Mouse (Mus musculus) limb, embryonic 10.5 days (tissue): ENCODE measurements around the gene Cfl1. TPM values are rescaled to one million over a fixed set of nuclear protein-coding genes. Genes with fewer than 3 reads are reported as not detected.

Experiments used
- DNase-seq: peaks from one replicate; pipeline ENCODE4 v3.0.0-alpha.2; 2017; ENCODE audit warnings: low spot score
- H3K27ac ChIP-seq: fragments of 300-500 bp; sonication (generic); 2 replicates; pipeline ENCODE4 v1.5.1; 2016; ENCODE audit warnings: mild to moderate bottlenecking
- H3K27me3 ChIP-seq: fragments of 300-500 bp; sonication (generic); 2 replicates; pipeline ENCODE4 v1.6.1; 2016; ENCODE audit warnings: low read depth, mild to moderate bottlenecking; ENCODE audit not compliant: poor library complexity, severe bottlenecking
- H3K36me3 ChIP-seq: fragments of 300-500 bp; sonication (generic); 2 replicates; pipeline ENCODE4 v1.6.1; 2016; ENCODE audit warnings: mild to moderate bottlenecking, moderate library complexity
- H3K4me1 ChIP-seq: fragments of 300-500 bp; sonication (generic); 2 replicates; pipeline ENCODE4 v1.6.1; 2016
- H3K4me3 ChIP-seq: fragments of 300-500 bp; sonication (generic); 2 replicates; pipeline ENCODE4 v1.5.1; 2016; ENCODE audit warnings: mild to moderate bottlenecking, moderate library complexity
- H3K9me3 ChIP-seq: fragments of 300-500 bp; sonication (generic); replicated peaks from 2 replicates; pipeline ENCODE4 v1.6.1; 2016; ENCODE audit warnings: mild to moderate bottlenecking
- WGBS: fragments of 180-500 bp; shearing (Covaris S2); methylation state at CpG from one replicate; pipeline ENCODE4 v1.1.7; 2016; 5-methylcytosine and 5-hydroxymethylcytosine counted together
- polyA plus RNA-seq: library from polyadenylated mRNA; unstranded; fragments of >200 nt; fragmentation: Nextera tagmentation; extraction: Ambion mirVana; gene quantifications from 2 replicates; pipeline ENCODE4 v1.2.1, GENCODE M21; 2016

Cfl1 gene
- polyA plus RNA-seq, 1 experiment from 2014 or later = 3,106 TPM

DNA sequence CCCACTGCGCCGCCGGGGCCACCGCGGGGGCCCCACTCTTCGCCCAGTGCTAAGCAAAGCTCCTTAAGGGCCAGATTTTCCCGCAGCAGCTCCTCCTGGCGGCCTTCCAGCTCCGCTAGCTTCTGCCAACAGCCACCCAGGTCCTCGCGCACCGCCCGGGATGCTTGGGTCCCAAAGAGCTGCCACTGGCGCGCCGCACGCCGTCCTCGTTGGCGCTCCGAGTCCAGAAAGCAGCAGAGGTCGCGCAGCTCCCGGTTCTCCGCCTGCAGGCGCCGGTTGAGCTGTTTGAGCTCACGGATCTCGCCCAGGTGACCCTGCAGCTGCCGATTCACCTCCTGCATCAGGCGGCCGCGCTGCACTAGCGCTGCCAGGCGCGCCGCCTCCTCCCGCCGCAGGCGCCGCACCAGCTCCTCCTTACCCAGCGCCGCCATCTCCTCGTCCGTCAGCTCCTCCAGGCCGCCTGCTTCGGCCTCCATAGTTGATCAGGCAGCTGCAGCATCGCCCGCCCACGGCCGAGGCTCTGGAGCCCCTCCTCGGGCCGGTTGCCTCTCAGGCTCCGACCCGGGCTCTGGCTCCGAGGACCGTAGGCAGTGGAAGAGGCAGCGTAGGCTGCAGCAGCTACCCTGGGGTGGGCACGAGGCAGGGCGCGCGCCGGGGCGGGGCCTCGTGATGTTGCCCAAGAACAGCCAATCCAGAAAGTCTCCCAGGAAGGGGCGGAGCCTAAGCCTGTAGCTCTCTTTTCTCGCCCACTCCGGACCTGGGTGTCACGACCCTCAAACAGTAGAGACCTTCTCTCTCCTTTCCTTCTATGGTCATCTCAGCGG is 33.1 kb upstream of the Cfl1 start:
- DNase-seq = peak; percentile 95
- under 1% methylated on average over 70 of the region's 70 CpGs for WGBS
- Histone ChIP-seq H3K9me3 (no peaks in the 10 kb centered on the region), H3K27me3 (peaks cover 11% of the 10 kb centered on the region), H3K4me1 (peaks cover 52% of the 10 kb centered on the region), H3K36me3 (peaks cover 37% of the 10 kb centered on the region), H3K27ac (peak overlapping the region; percentile 95), H3K4me3 (peak overlapping the region; percentile 79)

DNA sequence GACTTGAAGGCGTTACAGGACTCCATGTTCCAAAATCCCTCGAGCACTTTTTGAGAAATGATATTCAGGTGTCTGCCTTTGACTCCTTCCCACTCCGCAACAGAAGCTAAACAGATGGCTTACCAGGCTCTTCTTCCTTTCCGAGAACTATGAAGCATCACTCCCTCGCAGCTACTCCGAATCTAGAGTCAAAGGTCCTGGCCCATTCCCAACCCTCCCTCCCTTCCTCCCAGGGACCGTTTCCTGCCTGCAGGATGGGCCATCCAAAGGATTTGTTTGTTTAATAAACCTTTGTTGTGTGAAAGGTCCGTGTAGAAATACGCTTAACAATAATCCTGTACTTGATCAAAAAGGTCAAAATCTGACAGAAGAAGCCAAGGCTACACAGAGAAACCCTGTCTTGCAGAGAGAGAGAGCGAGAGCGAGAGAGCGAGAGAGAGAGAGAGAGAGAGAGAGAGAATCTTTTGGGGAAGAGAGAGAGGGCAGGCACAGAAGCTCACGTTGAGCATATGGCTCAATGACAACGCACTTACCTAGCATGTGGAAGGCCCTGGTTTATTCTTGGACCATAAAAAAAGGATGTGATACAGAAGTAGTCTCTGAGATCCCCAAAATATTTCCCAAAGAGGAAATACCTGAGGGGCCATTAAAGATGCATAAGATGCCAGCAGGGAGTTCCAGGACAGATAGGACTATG is 32.4 kb upstream of the Cfl1 start, which contains the start of gene Ccdc85b:
Ccdc85b (minus strand) TSS at position 149 of the 697 bp plus-strand sequence.
- Histone ChIP-seq H3K36me3 (peaks cover 42% of the 10 kb centered on the region), H3K27ac (peak within 1 kb of the TSS; percentile 95), H3K4me1 (peaks cover 52% of the 10 kb centered on the region), H3K4me3 (peak within 1 kb of the TSS; percentile 79), H3K27me3 (peaks cover 11% of the 10 kb centered on the region), H3K9me3 (no peaks in the 10 kb centered on the region)
- no peak for DNase-seq
- 18% methylated on average over 14 of the region's 14 CpGs for WGBS

DNA sequence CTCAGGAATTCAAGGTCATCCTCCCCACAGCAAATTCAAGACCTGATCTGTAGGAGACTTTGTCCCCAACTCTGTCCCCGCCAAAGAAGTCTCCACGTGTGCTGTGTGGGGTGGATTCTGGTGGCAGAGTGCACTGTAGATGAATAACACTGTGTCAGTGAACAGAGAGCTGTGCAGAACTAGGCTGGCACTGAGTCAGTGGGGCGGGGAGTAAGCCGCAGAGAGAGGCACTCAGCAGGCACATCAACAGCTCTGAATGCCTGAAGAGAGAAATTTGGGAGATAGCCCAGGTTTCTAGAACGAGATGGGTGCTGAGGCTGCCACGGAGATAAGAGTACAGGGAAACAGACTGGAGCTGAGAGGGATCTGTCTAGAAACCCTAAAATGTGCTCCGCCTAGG is 31.2 kb upstream of the Cfl1 start:
- peaks cover 56% of the 10 kb centered on the region for H3K4me1 ChIP-seq

DNA sequence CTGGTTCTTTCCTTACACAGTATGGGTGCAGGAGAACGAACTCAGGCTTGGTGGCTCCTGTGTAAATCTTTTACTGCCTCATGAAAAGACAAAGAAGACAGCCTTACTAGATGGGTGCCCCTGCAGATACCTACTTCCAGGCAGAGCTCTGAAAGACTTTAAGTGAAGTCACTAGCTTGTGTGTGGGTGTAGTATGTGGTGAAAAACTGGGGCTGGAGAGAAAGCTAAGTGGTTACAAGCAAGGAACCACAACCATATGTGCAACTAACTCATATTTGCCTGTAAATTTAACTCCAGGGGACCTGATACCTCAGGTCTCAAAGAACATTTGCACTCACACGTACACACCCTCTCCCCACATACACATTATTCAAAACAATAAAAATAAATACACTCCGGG is 30.4 kb upstream of the Cfl1 start:
- Histone ChIP-seq H3K4me3 (peak overlapping the region; percentile 85), H3K4me1 (peaks cover 58% of the 10 kb centered on the region), H3K27ac (peak overlapping the region; percentile 89), H3K9me3 (no peaks in the 10 kb centered on the region), H3K36me3 (peaks cover 44% of the 10 kb centered on the region), H3K27me3 (peaks cover 11% of the 10 kb centered on the region)
- DNase-seq = no peak
- 27% methylated on average over 3 of the region's 3 CpGs for WGBS

More for the DNA sequence above, 31.2 kb upstream of the Cfl1 start:
- WGBS = 72% methylated on average over 7 of the region's 7 CpGs
- Histone ChIP-seq H3K36me3 (peaks cover 44% of the 10 kb centered on the region), H3K4me3 (no peak overlapping the region), H3K27ac (no peak overlapping the region), H3K9me3 (no peaks in the 10 kb centered on the region), H3K27me3 (peaks cover 11% of the 10 kb centered on the region)
- DNase-seq = no peak

DNA sequence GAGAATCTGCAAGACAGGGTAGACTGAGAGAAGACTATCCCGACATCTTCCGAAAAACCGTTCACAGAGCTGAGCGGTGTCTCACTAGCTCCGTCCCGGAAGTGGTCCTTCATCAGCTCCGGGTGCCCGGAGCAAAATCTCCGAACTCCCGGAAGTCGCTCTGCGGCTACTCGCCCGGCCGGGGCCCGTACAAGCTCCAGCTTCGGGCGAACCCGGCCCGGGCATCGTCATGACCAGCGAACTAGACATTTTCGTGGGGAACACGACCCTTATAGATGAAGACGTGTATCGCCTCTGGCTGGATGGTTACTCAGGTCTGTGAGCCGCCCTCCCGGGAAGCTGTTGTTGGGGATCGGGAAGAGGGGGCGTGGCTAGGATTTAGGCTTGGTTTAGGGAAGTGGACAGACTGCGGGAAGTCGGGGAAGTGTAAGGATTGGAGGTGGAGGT is 29.8 kb upstream of the Cfl1 start, which contains the start of gene Fibp:
Fibp (plus strand) TSS at position 151 of the 447 bp plus-strand sequence.
- H3K9me3 ChIP-seq = no peaks in the 10 kb centered on the region
- DNase-seq = peak; percentile 97
- peak within 1 kb of the TSS; percentile 85 for H3K4me3 ChIP-seq
- peaks cover 11% of the 10 kb centered on the region for H3K27me3 ChIP-seq
- peaks cover 44% of the 10 kb centered on the region for H3K36me3 ChIP-seq
- peak within 1 kb of the TSS; percentile 89 for H3K27ac ChIP-seq
- H3K4me1 ChIP-seq = peaks cover 53% of the 10 kb centered on the region
- under 1% methylated on average over 32 of the region's 32 CpGs for WGBS

DNA sequence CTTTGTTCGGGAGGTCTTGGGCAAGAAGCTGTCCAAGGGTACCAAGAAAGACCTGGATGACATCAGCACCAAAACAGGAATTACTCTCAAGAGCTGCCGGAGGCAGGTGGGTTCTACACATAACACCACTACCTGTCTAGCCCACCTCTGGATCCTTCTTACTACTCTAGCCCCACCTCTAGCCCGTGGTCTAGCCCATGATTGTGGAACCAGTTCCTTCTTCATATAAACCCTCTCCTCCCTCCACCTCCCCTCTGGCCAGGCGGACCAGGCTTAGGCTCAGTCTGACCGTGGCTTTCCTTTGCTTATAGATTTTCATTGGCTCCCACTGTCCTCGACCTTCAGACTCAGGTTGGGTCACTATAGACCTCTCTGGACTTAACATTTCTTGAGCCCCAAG is 28.8 kb upstream of the Cfl1 start:
- no peak overlapping the region for H3K27ac ChIP-seq
- WGBS = 91% methylated on average over 6 of the region's 6 CpGs
- no peak for DNase-seq
- H3K4me1 ChIP-seq = peaks cover 43% of the 10 kb centered on the region
- H3K27me3 ChIP-seq = peaks cover 11% of the 10 kb centered on the region
- no peaks in the 10 kb centered on the region for H3K9me3 ChIP-seq
- H3K36me3 ChIP-seq = peaks cover 50% of the 10 kb centered on the region
- peak overlapping the region; percentile 85 for H3K4me3 ChIP-seq

DNA sequence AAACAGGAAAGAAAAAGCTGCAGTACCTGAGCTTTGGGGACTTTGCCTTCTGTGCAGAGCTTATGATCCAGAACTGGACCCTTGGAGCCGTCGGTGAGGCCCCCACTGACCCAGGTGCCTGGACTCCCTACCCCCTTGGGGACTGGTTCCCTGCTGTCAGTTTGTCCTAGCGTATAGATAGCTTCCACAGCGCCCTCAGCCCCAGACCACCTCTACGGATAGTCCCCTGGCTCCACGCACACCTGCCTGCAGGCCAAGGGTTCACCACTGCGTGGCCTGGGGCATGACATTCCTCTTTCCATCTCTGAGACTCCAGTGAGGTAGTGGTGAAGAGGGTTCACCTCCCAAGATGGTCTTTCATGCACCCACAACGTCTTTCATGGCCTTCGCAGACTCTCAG is 27.0 kb upstream of the Cfl1 start:
- H3K27ac ChIP-seq = no peak overlapping the region
- H3K36me3 ChIP-seq = peaks cover 68% of the 10 kb centered on the region

DNA sequence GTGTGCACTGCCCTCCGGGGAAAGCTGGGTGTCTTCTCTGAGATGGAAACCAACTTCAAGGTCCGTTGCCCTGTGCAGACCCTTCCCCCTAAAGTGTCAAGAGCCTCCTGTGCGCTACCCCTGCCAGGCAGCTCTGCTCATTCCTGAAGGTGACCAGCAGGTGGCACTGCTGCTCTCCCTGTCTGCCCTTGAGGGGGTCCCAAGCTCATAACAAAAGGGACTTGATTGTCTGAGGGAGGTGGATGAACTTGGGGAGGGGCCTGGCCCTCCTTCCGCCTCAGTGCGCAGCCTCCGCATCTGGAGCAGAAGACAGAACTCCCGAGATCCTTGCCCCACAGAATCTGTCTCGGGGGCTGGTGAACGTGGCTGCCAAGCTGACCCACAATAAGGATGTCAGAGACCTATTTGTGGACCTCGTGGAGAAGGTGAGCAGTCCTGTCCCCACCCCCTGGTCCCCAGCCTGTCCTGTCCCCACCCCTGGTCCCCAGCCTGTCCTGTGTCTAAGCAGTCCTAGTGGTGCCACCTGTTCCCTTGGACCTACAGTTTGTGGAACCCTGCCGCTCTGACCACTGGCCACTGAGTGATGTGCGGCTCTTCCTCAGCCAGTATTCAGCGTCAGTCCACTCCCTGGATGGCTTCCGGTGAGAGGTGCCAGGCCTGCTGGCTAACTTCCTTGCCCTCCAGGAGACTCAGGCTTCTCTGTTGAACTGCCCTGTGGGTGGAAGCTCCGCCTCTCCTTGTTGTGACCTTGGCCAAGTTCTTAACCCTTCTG is 26.3 kb upstream of the Cfl1 start:
- H3K4me1 ChIP-seq = peaks cover 25% of the 10 kb centered on the region
- WGBS = 64% methylated on average over 15 of the region's 15 CpGs
- H3K4me3 ChIP-seq = peak overlapping the region; percentile 35
- peaks cover 5% of the 10 kb centered on the region for H3K27me3 ChIP-seq
- DNase-seq = peak; percentile 84
- H3K36me3 ChIP-seq = peaks cover 70% of the 10 kb centered on the region
- H3K27ac ChIP-seq = peak overlapping the region; percentile 87
- no peaks in the 10 kb centered on the region for H3K9me3 ChIP-seq

More for the DNA sequence above, 27.0 kb upstream of the Cfl1 start:
- WGBS = 89% methylated on average over 9 of the region's 9 CpGs
- Histone ChIP-seq H3K4me3 (peak overlapping the region; percentile 35; the same call in 1 of the 2 replicates), H3K27me3 (peaks cover 11% of the 10 kb centered on the region), H3K4me1 (peaks cover 25% of the 10 kb centered on the region), H3K9me3 (no peaks in the 10 kb centered on the region)
- DNase-seq = no peak

DNA sequence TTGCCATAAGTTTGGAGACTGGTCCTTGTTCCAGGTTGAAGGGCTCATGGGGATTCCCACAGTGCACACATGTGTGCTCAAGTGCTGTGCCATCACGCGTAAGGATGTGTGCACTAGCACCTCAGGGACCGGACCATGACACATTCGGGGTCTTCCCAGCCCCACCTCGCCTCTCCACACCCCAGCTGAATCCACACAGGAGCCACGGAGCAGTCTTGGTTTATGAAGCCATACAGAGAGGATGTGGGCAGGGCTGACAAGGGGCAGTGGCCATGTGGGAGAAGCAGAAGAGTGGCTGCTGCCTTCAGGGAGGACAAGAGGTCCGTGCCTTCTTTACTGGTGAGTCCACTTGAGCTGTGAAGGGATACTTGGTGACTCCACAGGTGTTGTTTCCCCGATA is 25.2 kb upstream of the Cfl1 start:
- Histone ChIP-seq H3K36me3 (peaks cover 70% of the 10 kb centered on the region), H3K9me3 (no peaks in the 10 kb centered on the region)
- 94% methylated on average over 8 of the region's 8 CpGs for WGBS

DNA sequence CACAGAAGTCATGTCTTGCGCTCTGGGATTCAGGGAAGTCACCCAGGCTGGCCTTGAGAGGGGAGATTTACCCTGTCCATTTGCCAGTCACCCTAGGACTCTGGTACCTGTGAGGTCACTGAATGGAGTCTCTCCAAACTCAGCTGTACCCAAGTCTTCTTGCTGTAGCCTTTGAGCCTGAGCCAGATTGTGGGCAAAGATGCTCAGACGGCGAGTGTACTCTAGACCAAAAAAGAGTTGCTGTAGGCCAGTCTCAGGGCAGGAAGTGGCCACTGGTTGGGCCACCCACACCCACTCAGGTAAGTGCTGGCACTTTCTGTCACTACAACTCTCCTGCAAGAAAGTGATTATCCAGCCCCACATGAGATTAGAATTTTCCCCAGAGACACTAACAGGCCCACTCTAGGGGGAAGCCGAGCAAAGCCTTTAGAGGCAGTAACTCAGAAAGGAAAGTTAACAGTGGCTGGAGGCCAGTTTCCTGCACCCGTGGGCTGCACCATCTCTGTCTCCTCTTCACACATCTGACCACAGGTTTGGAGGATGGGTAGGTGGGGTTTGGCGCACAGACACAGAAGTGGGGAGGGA is 23.2 kb upstream of the Cfl1 start:
- DNase-seq = no peak
- no peaks in the 10 kb centered on the region for H3K9me3 ChIP-seq
- no peak overlapping the region for H3K27ac ChIP-seq
- H3K4me1 ChIP-seq = peaks cover 9% of the 10 kb centered on the region
- H3K36me3 ChIP-seq = peaks cover 64% of the 10 kb centered on the region
- WGBS = 95% methylated on average over 6 of the region's 6 CpGs
- H3K27me3 ChIP-seq = no peaks in the 10 kb centered on the region
- H3K4me3 ChIP-seq = no peak overlapping the region

More for the DNA sequence above, 25.2 kb upstream of the Cfl1 start:
- H3K27me3 ChIP-seq = no peaks in the 10 kb centered on the region
- H3K27ac ChIP-seq = no peak overlapping the region
- H3K4me1 ChIP-seq = peaks cover 23% of the 10 kb centered on the region
- no peak for DNase-seq
- H3K4me3 ChIP-seq = no peak overlapping the region

DNA sequence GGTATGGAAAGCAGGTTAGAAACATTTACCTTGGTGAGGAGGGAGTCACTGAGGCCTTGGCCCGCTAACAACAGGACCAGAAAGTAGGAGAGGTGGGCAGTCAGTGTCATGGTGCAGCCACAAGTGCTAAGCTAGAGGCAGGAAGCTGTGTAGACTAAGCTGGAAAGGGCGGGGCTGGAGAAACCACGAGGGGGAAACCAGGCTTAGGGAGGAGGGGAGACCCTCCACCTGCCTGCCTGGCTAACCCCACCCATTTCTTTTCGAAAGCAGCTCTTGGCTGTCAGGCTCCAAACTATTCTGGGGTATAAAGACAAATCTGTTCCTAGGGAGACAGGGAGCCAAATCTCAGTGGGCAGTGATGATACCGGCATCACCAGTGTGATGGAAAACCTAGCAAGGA is 21.9 kb upstream of the Cfl1 start, which contains the start of gene Ctsw:
Ctsw (minus strand) TSS at position 134 of the 400 bp plus-strand sequence.
- Histone ChIP-seq H3K9me3 (no peaks in the 10 kb centered on the region), H3K4me1 (peaks cover 13% of the 10 kb centered on the region), H3K36me3 (peaks cover 50% of the 10 kb centered on the region), H3K4me3 (no peak within 1 kb of the TSS), H3K27me3 (no peaks in the 10 kb centered on the region), H3K27ac (no peak within 1 kb of the TSS)
- 60% methylated on average over 5 of the region's 5 CpGs for WGBS
- DNase-seq = no peak

DNA sequence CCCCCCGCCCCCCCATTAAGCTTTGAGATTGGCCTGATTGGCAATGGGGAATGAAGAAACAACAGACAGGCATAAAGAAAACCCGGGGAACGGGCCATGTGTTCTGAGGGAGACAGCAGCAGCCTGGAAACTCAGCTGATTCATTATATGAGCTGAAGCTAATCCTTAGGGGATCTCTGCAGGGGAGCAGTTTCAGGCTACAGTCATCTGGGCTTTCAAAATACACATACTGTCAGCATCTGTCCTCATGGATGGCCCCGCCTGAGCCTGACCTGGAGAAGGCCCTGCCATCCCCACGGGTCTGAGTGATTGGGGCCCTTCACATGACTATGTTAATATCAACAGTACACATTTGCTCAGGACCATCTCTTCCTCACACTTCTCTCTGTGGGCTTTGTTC is 18.4 kb upstream of the Cfl1 start:
- Histone ChIP-seq H3K9me3 (no peaks in the 10 kb centered on the region), H3K4me3 (no peak overlapping the region), H3K36me3 (peaks cover 29% of the 10 kb centered on the region), H3K27ac (no peak overlapping the region), H3K27me3 (no peaks in the 10 kb centered on the region), H3K4me1 (peaks cover 35% of the 10 kb centered on the region)
- 64% methylated on average over 5 of the region's 5 CpGs for WGBS
- no peak for DNase-seq
